Mouse (Mus musculus) embryonic stem cell, embryonic (primary cell): ENCODE measurements around the gene Mill2.

Experiments
- CTCF ChIA-PET, 4 experiments: fragments of 300-600 bp in 2 of 4; fragments of 350-600 bp in 2 of 4; sonication (Branson Sonifier 250); formaldehyde crosslinking; loops; one replicate each; lab custom pipeline; 2022; ENCODE audit warnings: inconsistent platforms in 2 of 4; lab: Charles Lee
- POLR2A ChIA-PET, 4 experiments: fragments of 300-600 bp in 2 of 4; fragments of 350-600 bp in 2 of 4; sonication (Branson Sonifier 250); formaldehyde crosslinking; loops; one replicate each; lab custom pipeline; 2022; ENCODE audit warnings: antibody characterized with exemption in 4 of 4, inconsistent platforms in 1 of 4; lab: Charles Lee

Gene Mill2

DNA sequence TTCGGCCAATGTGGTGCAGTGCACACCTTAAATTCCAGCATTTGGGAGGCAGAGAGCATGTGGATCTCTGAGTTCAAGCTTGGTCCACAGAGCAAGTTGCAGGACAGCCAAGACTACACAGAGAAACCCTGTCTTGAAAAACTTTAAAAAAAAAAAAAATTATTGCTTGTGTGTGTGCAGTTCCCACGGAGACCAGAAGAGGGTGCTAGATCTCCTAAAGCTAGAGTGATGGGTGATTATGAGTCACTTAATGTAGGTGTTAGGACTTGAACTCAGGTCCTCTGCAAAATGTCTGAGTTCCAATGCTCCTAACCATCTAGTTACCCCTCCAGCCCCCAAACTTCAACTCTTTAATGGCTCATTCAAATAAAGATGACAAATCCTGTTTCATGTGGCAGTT is 28.7 kb downstream of the Mill2 start:
- POLR2A ChIA-PET, result interaction anchor here in 1 of 4 experiments (0.7 kb wide), 2 partner anchors 13 to 16 kb away, joined by 3 read pairs; no protein-coding TSS in a partner anchor

GRCm38 (mm10) chr7:18871031-18871430 is 31.3 kb downstream of the Mill2 start, which contains the start of gene Pglyrp1:
Gene Pglyrp1 (plus strand): TSS chr7:18871331.
- ChIA-PET CTCF (interaction anchor here in 3 of 4 experiments (0.6 to 2.6 kb wide), 6 partner anchors 11 to 516 kb away, joined by 3 to 12 read pairs (median 6); partner anchors contain the start of gene Rsph6a (in 1 of the 3)), POLR2A (interaction anchor here in 1 of 4 experiments (0.6 kb wide), 1 partner anchor 747 kb away, joined by 5 read pairs; no protein-coding TSS in a partner anchor)

More for the DNA sequence above, 28.7 kb downstream of the Mill2 start:
- CTCF ChIA-PET, result interaction anchor here (0.6 to 0.9 kb wide), 7 partner anchors 14 to 277 kb away, joined by 3 to 5 read pairs (median 3); no protein-coding TSS in a partner anchor

DNA sequence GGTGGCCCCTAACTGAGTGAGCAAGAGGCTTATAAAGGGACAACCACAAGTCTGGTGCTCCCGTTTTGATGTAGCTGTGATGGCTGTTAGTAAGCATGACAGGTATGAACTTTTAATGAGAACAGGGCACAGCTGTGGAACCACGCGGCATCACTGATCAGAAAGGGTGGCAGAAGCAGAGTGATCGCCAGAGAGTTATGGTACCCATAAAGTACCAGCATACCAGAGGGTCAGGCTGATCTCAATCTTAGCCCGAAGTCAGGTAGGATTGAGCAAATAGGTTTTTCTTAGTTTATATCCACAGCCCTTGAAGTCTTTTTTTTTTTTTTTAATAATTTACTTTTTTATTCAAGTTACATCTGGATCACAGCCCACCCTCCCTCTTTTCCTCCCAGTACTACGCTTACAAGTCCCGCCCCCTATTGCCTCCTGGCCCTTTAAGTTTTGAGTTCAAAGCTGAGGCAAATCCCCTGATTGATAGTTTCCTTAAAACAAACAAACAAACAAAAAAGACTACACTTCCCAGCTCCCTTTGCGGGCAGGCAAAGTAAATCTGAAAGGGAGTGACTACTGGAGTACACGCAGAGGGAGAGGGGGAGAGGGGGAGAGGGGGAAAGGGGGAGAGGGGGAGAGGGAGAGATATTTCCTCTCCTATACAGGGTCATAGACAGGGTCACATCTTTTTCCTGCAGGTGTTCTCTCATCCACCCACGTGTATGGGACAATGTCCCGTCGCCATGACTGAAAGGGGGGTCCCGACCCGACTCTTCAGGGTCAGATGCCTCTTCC is 32.4 kb downstream of the Mill2 start:
- ChIA-PET CTCF (interaction anchor here in 3 of 4 experiments (0.6 to 2.6 kb wide), 12 partner anchors 12 to 361 kb away, joined by 3 to 14 read pairs (median 4); partner anchors contain the start of gene Rsph6a (in 1 of the 3)), POLR2A (interaction anchor here in 3 of 4 experiments (0.5 to 2.6 kb wide), 30 partner anchors 8 to 1810 kb away, joined by 3 to 9 read pairs (median 4); partner anchors contain the start of genes Ccdc61 (in 1 of the 3), Hif3a (in 1 of the 3), Mill2 (in 1 of the 3) and Mypop (in 1 of the 3))

GRCm38 (mm10) chr7:18872816-18873215 is 33.0 kb downstream of the Mill2 start:
- ChIA-PET POLR2A (interaction anchor here in 2 of 4 experiments (0.6 to 2.6 kb wide), 21 partner anchors 9 to 1811 kb away, joined by 3 to 9 read pairs (median 5); partner anchors contain the start of genes Ccdc61 (in 1 of the 2), Hif3a (in 1 of the 2), Mill2 (in 1 of the 2) and Mypop (in 1 of the 2)), CTCF (interaction anchor here in 3 of 4 experiments (0.6 to 2.6 kb wide), 9 partner anchors 10 to 643 kb away, joined by 3 to 12 read pairs (median 3); no protein-coding TSS in a partner anchor)

GRCm38 (mm10) chr7:18873253-18873652 is 33.5 kb downstream of the Mill2 start:
- ChIA-PET CTCF (interaction anchor here in 3 of 4 experiments (0.6 to 2.6 kb wide), 9 partner anchors 10 to 643 kb away, joined by 3 to 12 read pairs (median 3); no protein-coding TSS in a partner anchor), POLR2A (interaction anchor here in 2 of 4 experiments (0.6 to 2.6 kb wide), 19 partner anchors 9 to 1811 kb away, joined by 3 to 9 read pairs (median 5); partner anchors contain the start of genes Ccdc61 (in 1 of the 2), Hif3a (in 1 of the 2), Mypop (in 1 of the 2) and Six5 (in 1 of the 2))

DNA sequence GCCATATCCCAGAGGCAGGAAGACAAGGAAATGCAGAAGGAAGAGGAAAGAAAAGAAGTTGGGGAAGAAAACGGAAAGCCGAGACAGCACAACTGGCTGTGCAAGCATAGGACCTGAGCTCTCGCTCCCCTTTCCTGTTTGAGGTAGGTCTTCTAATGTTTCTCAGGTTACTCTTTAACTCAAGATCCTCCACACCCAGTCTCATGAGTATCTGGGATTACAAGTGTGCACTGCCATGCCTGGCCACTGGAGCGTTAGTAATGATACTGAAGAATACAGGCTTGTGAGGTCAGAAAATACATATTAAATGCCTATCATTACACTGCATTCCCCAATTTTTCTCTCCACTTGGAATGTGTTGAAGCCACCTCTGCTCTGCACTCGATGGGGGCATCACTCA is 35.6 kb downstream of the Mill2 start:
- ChIA-PET POLR2A (no interaction called here), CTCF (interaction anchor here in 2 of 4 experiments (0.9 to 1.4 kb wide), 2 partner anchors 47 kb away, joined by 3 read pairs; no protein-coding TSS in a partner anchor)

GRCm38 (mm10) chr7:18878691-18879090 is 38.9 kb downstream of the Mill2 start:
- CTCF ChIA-PET, result interaction anchor here in 1 of 4 experiments (0.7 kb wide), 1 partner anchor 28 kb away, joined by 4 read pairs; no protein-coding TSS in a partner anchor
- POLR2A ChIA-PET, result no interaction called here

DNA sequence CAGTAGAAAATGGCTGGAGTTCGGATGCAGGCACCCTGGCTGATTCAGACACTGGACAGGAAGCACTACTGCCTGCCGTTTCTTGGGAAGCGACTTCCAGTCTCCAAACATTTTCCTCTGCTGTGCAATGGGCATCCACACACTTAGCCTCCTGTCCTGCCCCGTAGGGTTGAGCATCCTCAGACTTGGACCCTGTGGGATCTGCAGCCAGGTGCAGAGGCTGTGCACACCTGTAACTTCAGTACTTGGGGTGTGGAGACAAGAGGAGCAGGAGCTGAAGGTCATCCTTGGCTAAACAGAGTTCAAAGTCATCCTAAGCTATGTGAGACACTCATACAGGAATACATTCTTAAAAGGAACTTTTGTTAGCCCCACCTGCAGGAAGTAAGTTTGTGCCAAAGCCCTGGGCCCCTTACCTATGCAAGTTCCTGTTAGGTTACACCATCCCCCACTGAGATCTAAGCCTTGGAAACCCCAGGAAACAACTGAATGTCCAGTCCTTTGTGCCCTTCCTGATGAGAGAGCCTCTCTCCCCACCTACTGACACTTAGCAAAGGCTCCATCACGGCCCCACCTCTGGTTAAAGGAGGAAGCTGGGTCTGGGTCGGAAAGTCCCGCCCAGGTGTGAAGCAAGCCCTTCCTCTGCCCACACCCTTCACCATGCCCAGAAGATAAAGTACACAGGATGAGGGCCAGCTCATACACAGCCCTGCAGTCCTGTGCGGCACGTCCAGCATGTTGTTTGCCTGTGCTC is 44.4 kb downstream of the Mill2 start:
- POLR2A ChIA-PET, result interaction anchor here in 3 of 4 experiments (0.5 to 2.3 kb wide), 12 partner anchors 9 to 857 kb away, joined by 3 to 8 read pairs (median 3); no protein-coding TSS in a partner anchor
- CTCF ChIA-PET, result interaction anchor here in 3 of 4 experiments (0.6 to 1.6 kb wide), 7 partner anchors 9 to 373 kb away, joined by 3 to 14 read pairs (median 4); partner anchors contain the start of gene Pglyrp1 (in 1 of the 3)

GRCm38 (mm10) chr7:18884745-18885422 is 45.1 kb downstream of the Mill2 start:
- POLR2A ChIA-PET, result interaction anchor here in 3 of 4 experiments (0.5 to 2.3 kb wide), 15 partner anchors 8 to 856 kb away, joined by 3 to 8 read pairs (median 3); no protein-coding TSS in a partner anchor

GRCm38 (mm10) chr7:18886963-18887362 is 47.2 kb downstream of the Mill2 start:
- POLR2A ChIA-PET, result interaction anchor here in 1 of 4 experiments (0.7 to 0.9 kb wide), 2 partner anchors 14 to 75 kb away, joined by 3 to 4 read pairs; no protein-coding TSS in a partner anchor
- CTCF ChIA-PET, result interaction anchor here in 1 of 4 experiments (1.0 kb wide), 2 partner anchors 13 to 224 kb away, joined by 3 read pairs; no protein-coding TSS in a partner anchor

More at GRCm38 (mm10) chr7:18884745-18885422, 45.1 kb downstream of the Mill2 start:
- CTCF ChIA-PET, result interaction anchor here in 3 of 4 experiments (0.5 to 1.6 kb wide), 8 partner anchors 8 to 373 kb away, joined by 3 to 14 read pairs (median 4); partner anchors contain the start of gene Pglyrp1 (in 1 of the 3)

- ChIA-PET POLR2A (no interaction called here), CTCF (interaction anchor here in 1 of 4 experiments (1.6 to 3.0 kb wide), 3 partner anchors 20 to 224 kb away, joined by 3 to 16 read pairs (median 5); partner anchors contain the start of gene Ccdc61)
Measured at GRCm38 (mm10) chr7:18890848-18891247, 51.1 kb downstream of the Mill2 start.

- ChIA-PET CTCF (interaction anchor here (0.5 to 3.6 kb wide), 50 partner anchors 8 to 272 kb away, joined by 3 to 28 read pairs (median 4); partner anchors contain the start of genes Ccdc61 (in 2 of the 4), Nova2 (in 2 of the 4), Rsph6a (in 2 of the 4) and Dmwd (in 1 of the 4)), POLR2A (interaction anchor here in 2 of 4 experiments (0.9 to 1.8 kb wide), 7 partner anchors 19 to 201 kb away, joined by 3 to 9 read pairs (median 6); partner anchors contain the start of genes Foxa3 (in 1 of the 2), Nova2 (in 1 of the 2) and Six5 (in 1 of the 2))
Measured at GRCm38 (mm10) chr7:18891872-18892599, 52.3 kb downstream of the Mill2 start.

DNA sequence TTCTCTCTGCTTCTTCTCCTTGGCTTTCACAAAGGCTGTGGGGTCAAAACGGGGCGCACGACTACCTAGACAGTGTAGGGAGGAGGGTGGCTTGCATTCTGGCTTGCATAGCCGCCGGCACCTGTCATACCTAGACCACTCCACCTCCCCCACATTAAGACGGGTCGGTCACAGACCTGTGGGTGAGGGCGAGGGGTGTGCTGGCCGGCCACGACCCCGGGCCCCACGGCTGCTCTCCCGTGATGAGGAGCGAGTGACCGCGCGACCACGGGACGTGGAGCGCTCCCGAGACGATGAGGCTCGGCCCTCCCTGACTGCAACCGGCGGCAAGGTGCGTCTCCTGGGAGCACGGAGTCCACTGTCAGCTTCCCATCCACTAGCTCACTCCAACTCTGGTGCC is 53.2 kb downstream of the Mill2 start:
- CTCF ChIA-PET, result interaction anchor here (0.6 to 3.6 kb wide), 19 partner anchors 9 to 1890 kb away, joined by 3 to 28 read pairs (median 4); partner anchors contain the start of genes Ccdc61 (in 2 of the 4), Nova2 (in 2 of the 4), Rsph6a (in 2 of the 4) and Foxa3 (in 1 of the 4)
- POLR2A ChIA-PET, result interaction anchor here (0.8 to 1.8 kb wide), 24 partner anchors 9 to 1837 kb away, joined by 3 to 10 read pairs (median 5); partner anchors contain the start of genes Ccdc61 (in 2 of the 4), Fbxo46 (in 1 of the 4), Mypop (in 1 of the 4) and Nanos2 (in 1 of the 4)

GRCm38 (mm10) chr7:18893651-18894430 is 54.1 kb downstream of the Mill2 start:
- ChIA-PET POLR2A (interaction anchor here (0.5 to 1.8 kb wide), 27 partner anchors 8 to 1838 kb away, joined by 3 to 10 read pairs (median 5); partner anchors contain the start of genes Ccdc61 (in 2 of the 4), Fbxo46 (in 1 of the 4), Mypop (in 1 of the 4) and Nanos2 (in 1 of the 4)), CTCF (interaction anchor here (0.5 to 3.6 kb wide), 20 partner anchors 8 to 1891 kb away, joined by 3 to 28 read pairs (median 4); partner anchors contain the start of genes Rsph6a (in 2 of the 4), Ccdc61 (in 1 of the 4), Foxa3 (in 1 of the 4) and Nova2 (in 1 of the 4))
